Mouse (Mus musculus): Measurements from ENCODE around the gene Vmn1r57.
"Not testable (repeated sequence)": the region's sequence is repeated elsewhere in the genome, so short reads cannot be mapped to it uniquely, and the experiment has no call there.

Vmn1r57 gene

DNA sequence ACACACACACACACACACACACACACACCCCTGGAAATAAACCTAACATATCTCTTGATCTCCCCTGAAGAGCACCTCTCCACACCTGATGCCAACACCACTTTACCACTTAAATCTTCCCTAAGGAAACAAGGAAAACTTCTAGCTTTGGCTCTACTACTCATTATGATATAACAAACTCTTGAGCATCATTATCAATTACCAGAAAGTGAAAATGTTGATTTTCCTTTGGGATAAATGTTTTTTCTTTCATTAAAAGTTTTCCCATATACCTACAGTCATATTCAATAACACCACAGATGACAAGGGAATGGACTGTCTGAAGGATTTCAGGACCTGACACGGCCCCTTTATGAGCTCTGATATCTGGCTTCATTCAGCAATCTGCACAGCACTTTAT is at the start of gene Vmn1r57:
Gene Vmn1r57 (plus strand): TSS at position 301 of the 400 bp plus-strand sequence.
- DNase-seq (ENCODE audit: low spot score): not testable (repeated sequence)

DNA sequence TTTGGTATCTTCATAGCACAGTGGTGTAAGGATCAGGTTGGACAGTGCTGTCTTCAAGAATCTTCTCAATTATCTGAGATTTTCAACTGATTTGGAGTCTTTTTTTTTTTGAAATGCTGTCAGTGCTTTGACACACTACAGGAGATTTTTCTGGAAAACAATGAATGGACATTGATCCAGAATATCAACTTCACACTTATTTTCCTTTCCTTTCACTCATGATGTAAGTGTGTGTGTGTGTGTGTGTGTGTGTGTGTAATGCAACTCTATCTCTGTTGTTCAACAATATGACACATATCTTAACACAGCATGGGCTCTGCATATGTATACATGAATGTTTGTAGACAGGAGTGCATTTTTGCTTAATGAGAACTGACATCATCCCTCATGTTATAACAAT is 21.6 kb upstream of the Vmn1r57 start, which contains the start of gene Vmn1r56:
Gene Vmn1r56 (minus strand): TSS at position 101 of the 400 bp plus-strand sequence.
- not testable (repeated sequence) for DNase-seq (ENCODE audit: low spot score)

DNA sequence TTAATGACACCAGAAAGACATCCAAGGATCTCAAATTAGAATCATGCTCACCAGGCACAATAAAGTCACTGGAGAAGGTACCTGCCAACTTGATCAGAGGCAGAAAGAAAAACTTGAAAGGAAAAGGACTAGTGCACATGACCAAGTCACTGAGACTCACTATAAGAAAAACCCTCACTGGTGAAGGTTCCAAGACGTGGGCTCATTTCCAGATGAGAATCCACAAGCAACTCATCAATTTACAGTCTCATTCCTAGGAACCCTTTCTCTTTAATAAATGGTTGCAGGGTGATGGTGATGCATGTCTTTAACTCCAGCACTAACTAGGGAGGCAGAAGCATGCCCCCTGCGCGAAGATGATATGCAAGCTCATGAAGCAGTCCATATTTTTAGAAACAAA is 44.8 kb downstream of the Vmn1r57 start:
- no peak for DNase-seq (ENCODE audit: low spot score)

All from lung, postnatal 25 days (tissue).